Mouse (Mus musculus): ENCODE measurements around the gene Dppa2. TPM values are rescaled to one million over a fixed set of nuclear protein-coding genes. Genes with fewer than 3 reads are reported as not detected.
"Not testable (repeated sequence)": the region's sequence is repeated elsewhere in the genome, so short reads cannot be mapped to it uniquely, and the experiment has no call there.

Gene Dppa2
- total RNA-seq (2021): not detected

GRCm38 (mm10) chr16:48303509-48303908 is at the start of gene Dppa2:
Dppa2 (plus strand) TSS chr16:48303908.
- no peak for DNase-seq
- intact Hi-C loops (cut with DNase I): no loop called here

- intact Hi-C loops (cut with DNase I): no loop called here
These were observed 49.1 kb upstream of the Dppa2 start for GRCm38 (mm10) chr16:48254584-48254983.

GRCm38 (mm10) chr16:48259519-48259918 is 44.2 kb upstream of the Dppa2 start:
- DNase-seq: no peak
- intact Hi-C loops (cut with DNase I): no loop called here

More at GRCm38 (mm10) chr16:48254584-48254983, 49.1 kb upstream of the Dppa2 start:
- no peak for DNase-seq

- DNase-seq: no peak
- intact Hi-C loops (cut with DNase I): no loop called here
These were observed 40.8 kb upstream of the Dppa2 start for GRCm38 (mm10) chr16:48262901-48263300.

GRCm38 (mm10) chr16:48265856-48266255 is 37.9 kb upstream of the Dppa2 start:
- DNase-seq: no peak
- intact Hi-C loops (cut with DNase I): no loop called here

GRCm38 (mm10) chr16:48276940-48277339 is 26.8 kb upstream of the Dppa2 start:
- DNase-seq: no peak
- intact Hi-C loops (cut with DNase I): no loop called here

- DNase-seq: no peak
- intact Hi-C loops (cut with DNase I): no loop called here
These were observed 22.8 kb upstream of the Dppa2 start for GRCm38 (mm10) chr16:48280883-48281282.

GRCm38 (mm10) chr16:48282801-48283200 is 20.9 kb upstream of the Dppa2 start:
- intact Hi-C loops (cut with DNase I): no loop called here

GRCm38 (mm10) chr16:48283517-48283916 is 20.2 kb upstream of the Dppa2 start, which contains the start of gene Dppa4:
Dppa4 (plus strand) TSS chr16:48283733.
- intact Hi-C loops (cut with DNase I): no loop called here
- DNase-seq: no peak

More at GRCm38 (mm10) chr16:48282801-48283200, 20.9 kb upstream of the Dppa2 start:
- DNase-seq: no peak

GRCm38 (mm10) chr16:48285517-48285916 is 18.2 kb upstream of the Dppa2 start:
- no peak for DNase-seq
- intact Hi-C loops (cut with DNase I): no loop called here

- intact Hi-C loops (cut with DNase I): no loop called here
- DNase-seq: no peak
These were observed 6.1 kb upstream of the Dppa2 start for GRCm38 (mm10) chr16:48297384-48298136.

- intact Hi-C loops (cut with DNase I): no loop called here
- DNase-seq: no peak
These were observed 3.8 kb upstream of the Dppa2 start for GRCm38 (mm10) chr16:48299884-48300283.

- no peak for DNase-seq
These were observed 275 bp downstream of the Dppa2 start for GRCm38 (mm10) chr16:48303983-48304382.

GRCm38 (mm10) chr16:48308916-48309315 is 5.2 kb downstream of the Dppa2 start:
- intact Hi-C loops (cut with DNase I); DNase-seq: not testable (repeated sequence)

More at GRCm38 (mm10) chr16:48303983-48304382, 275 bp downstream of the Dppa2 start:
- intact Hi-C loops (cut with DNase I): no loop called here

- intact Hi-C loops (cut with DNase I): no loop called here
- DNase-seq: no peak
These were observed 6.4 kb downstream of the Dppa2 start for GRCm38 (mm10) chr16:48309912-48310630.

GRCm38 (mm10) chr16:48315294-48315693 is 11.6 kb downstream of the Dppa2 start:
- intact Hi-C loops (cut with DNase I): no loop called here
- DNase-seq: no peak

GRCm38 (mm10) chr16:48320781-48321180 is 17.1 kb downstream of the Dppa2 start:
- no peak for DNase-seq
- intact Hi-C loops (cut with DNase I): no loop called here

- no peak for DNase-seq
- intact Hi-C loops (cut with DNase I): no loop called here
These were observed 19.4 kb downstream of the Dppa2 start for GRCm38 (mm10) chr16:48323133-48323532.

GRCm38 (mm10) chr16:48323602-48324345 is 20.1 kb downstream of the Dppa2 start:
- no peak for DNase-seq
- intact Hi-C loops (cut with DNase I): no loop called here

- no peak for DNase-seq
- intact Hi-C loops (cut with DNase I): no loop called here
These were observed 23.2 kb downstream of the Dppa2 start for GRCm38 (mm10) chr16:48326903-48327302.

GRCm38 (mm10) chr16:48328420-48328819 is 24.7 kb downstream of the Dppa2 start:
- intact Hi-C loops (cut with DNase I): no loop called here
- DNase-seq: no peak

Measured in heart, postnatal 10 days (tissue).